Mouse (Mus musculus): ENCODE measurements at regions not wholly inside any gene's neighbourhood (a gene's known extent, or its start where the extent isn't known, plus 50 kb on each side); places are given as distances from the start of the nearest gene placed in this dataset.
"Not testable (repeated sequence)": the region's sequence is repeated elsewhere in the genome, so short reads cannot be mapped to it uniquely, and the experiment has no call there.

DNA sequence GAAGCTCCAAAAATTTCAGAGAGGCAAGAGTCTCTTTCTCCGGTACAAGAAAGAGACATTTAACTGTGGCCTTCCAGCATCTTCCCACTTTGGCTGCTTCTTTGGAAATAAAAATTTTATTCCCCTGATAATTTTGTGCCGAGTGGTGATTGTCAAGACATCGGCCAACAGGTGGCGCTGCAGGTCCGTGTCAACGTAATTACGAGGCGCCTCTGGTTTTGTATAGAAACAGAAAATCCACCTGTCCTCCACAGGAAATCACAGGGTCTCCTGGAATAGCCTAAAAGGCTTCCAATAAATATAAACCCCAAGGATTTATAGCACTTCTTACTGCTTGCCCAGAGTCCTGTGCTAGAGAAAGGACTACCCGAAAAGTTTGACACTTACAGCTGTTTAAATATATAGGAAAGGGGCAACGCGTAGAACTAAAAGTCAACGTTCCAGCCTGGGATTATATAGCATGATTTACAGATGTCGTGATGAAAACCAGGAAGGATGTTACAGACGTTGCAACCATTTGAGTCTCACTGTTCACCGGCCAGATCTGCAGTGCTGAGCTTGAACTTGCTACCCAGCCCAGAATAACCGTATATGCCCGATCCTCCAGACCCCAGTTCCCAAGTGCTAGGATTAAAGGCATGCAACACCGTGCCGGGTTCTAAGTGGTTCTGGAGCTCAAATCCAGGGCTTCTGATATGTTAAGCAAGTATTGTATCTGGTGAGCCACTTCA lies 251.3 kb upstream of the Tgfbr2 start:
- in situ Hi-C loops (cut with MboI; ENCODE audit: low sequenced_read_pairs), result no loop called here

GRCm38 (mm10) chr9:116425400-116425799 lies 250.2 kb upstream of the Tgfbr2 start:
- in situ Hi-C loops (cut with MboI; ENCODE audit: low sequenced_read_pairs), result not testable (repeated sequence)

DNA sequence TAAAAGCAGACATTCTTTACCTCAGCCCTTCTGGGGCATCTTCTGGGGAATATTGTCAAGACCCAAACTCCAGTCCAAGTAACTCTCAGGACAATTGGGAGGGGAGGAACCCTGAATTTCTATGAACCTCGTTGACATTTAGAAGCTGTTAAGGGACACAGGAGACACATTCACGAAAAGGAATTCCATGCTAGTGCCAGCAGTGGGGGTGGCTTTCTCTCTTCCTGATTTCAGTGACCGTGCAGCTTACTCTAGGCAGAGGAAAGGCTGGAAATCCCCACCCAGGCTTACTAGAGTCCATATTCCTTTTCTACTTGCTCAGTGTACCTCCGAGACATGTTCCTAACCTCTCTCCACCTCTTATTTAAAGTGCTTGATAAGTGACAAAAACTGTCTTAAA lies 239.9 kb upstream of the Tgfbr2 start:
- in situ Hi-C loops (cut with MboI; ENCODE audit: low sequenced_read_pairs), result no loop called here

GRCm38 (mm10) chr9:116411067-116411466 lies 235.9 kb upstream of the Tgfbr2 start:
- in situ Hi-C loops (cut with MboI; ENCODE audit: low sequenced_read_pairs), result no loop called here

DNA sequence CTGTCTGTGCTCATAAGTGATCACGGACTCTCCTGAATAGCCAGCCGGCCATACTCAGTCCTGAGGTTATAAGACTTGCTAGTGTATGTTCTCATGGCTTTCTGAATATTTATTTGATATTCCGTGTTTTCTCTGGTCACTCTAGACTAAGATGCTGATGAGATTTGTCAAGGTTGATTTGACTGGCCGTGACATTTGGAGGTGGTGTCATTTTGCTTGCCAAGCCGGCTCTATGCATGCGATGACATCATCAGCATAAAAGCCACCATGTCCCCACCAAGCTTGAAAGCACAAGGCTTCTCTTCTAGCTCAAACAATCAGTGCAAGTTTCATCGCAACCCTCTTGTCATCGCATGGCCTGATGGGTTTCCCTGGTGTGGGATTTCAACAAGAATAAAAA lies 235.3 kb upstream of the Tgfbr2 start:
- in situ Hi-C loops (cut with MboI; ENCODE audit: low sequenced_read_pairs), result no loop called here

- in situ Hi-C loops (cut with MboI; ENCODE audit: low sequenced_read_pairs), result no loop called here
These were observed 233.0 kb upstream of the Tgfbr2 start for GRCm38 (mm10) chr9:116408116-116408515.

- in situ Hi-C loops (cut with MboI; ENCODE audit: low sequenced_read_pairs), result no loop called here
These were observed 229.9 kb upstream of the Tgfbr2 start for GRCm38 (mm10) chr9:116405051-116405450.

GRCm38 (mm10) chr9:116401821-116402220 lies 226.7 kb upstream of the Tgfbr2 start:
- in situ Hi-C loops (cut with MboI; ENCODE audit: low sequenced_read_pairs), result no loop called here

GRCm38 (mm10) chr9:116400270-116400669 lies 225.1 kb upstream of the Tgfbr2 start:
- in situ Hi-C loops (cut with MboI; ENCODE audit: low sequenced_read_pairs), result no loop called here

DNA sequence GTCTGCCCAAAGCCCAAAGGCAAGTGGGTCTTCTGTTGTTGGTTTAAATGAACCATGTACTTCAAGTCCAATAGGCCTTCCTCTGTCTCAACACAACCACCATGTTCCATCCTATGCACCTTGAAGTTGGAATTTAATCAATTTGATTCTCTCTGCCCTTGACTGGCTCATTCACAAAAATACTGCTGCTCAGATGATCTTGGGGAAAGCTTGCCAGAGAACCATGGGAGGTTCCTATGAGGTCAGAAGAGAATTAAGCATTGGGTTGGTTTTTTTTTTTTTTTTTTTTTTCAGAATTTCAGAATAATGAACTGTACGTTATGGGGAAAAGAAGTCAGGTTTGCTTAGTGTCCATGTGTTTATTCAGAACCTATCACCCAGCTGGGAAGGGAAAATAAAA lies 224.1 kb upstream of the Tgfbr2 start:
- in situ Hi-C loops (cut with MboI; ENCODE audit: low sequenced_read_pairs), result no loop called here

- in situ Hi-C loops (cut with MboI; ENCODE audit: low sequenced_read_pairs), result no loop called here
These were observed 217.1 kb upstream of the Tgfbr2 start for GRCm38 (mm10) chr9:116392258-116392657.

DNA sequence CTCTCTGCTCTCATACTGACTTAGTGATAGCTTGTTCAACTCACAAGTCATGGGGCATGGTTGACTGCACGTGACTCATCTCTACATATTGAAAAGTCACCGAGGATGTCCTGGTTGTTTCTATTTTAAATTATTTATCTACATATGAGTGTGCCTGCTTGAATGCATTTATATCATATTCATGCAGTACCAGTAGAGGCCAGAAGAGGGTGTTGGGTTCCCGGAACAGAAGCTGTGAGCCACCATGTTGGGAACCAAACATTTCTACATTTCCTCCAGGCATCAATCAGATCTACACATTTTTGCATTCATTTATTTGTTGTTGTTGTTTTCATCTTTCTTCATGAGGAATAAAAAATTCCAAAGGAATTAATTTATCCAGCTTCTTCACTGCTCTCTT lies 214.6 kb upstream of the Tgfbr2 start:
- in situ Hi-C loops (cut with MboI; ENCODE audit: low sequenced_read_pairs), result no loop called here

DNA sequence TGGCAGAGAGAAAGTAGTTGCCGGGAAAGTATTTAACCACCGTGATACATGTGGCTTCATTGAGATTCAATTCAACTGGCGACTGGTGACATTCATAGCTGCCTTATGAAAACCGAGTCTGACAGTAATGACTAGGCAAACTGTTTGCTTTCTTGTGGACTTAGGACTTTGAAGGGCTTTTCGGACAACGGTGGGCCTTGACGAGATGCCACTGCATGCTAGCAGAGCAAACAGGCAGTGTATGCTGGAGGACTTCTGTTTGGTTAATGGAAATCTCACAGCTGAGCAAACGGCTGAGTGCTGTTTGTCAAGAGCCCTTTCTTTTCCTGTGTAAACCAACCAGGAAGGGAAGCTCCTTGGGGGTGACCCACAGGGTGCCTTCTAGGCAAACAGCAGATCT lies 213.7 kb upstream of the Tgfbr2 start:
- in situ Hi-C loops (cut with MboI; ENCODE audit: low sequenced_read_pairs), result no loop called here

GRCm38 (mm10) chr9:116388025-116388424 lies 212.9 kb upstream of the Tgfbr2 start:
- in situ Hi-C loops (cut with MboI; ENCODE audit: low sequenced_read_pairs), result no loop called here

DNA sequence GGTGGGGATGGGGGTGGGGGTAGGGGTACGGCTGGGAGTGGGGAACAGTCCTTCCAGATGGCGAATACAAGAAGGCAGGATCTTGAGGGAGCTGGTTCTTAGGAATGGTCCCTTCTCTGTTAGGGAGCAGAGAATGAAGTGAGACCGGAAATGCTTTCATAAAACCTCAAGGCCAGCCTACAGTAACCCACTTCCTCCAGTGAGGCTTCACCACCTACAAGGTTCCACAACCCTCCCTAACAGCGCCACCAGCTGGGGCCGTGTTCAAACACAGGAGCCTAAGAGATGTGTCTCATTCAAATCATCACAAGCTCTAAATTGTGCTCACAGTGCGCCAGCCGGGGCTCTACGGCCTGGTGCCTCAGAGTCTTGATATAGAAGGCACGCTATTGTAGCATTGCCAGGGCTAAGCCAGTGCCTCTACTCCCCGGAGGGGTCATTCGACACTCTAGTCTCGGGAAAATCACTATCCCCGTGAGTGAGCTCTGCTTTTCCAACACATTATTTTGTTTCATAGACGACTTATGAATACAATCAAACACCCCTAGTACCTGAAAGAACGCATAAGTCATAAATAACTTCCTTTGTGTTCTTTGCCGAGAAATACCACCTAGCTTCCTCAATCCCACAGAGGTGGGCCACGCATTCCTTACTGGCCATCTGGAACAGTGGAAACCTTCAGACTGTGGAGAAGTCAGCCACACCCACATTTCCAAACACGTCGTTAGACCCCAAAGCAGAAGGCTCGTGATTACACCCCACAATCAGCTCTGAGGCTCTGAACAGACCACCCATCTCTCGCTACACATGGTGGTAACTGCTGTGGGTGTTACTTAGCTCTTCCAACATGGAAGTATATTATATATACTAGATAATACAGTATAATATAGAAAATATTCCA lies 209.3 kb upstream of the Tgfbr2 start:
- in situ Hi-C loops (cut with MboI; ENCODE audit: low sequenced_read_pairs), result no loop called here

GRCm38 (mm10) chr9:116383411-116384101 lies 208.4 kb upstream of the Tgfbr2 start:
- in situ Hi-C loops (cut with MboI; ENCODE audit: low sequenced_read_pairs), result no loop called here

GRCm38 (mm10) chr9:116377706-116378105 lies 202.5 kb upstream of the Tgfbr2 start:
- in situ Hi-C loops (cut with MboI; ENCODE audit: low sequenced_read_pairs), result no loop called here

GRCm38 (mm10) chr9:116375658-116376357 lies 200.6 kb upstream of the Tgfbr2 start:
- in situ Hi-C loops (cut with MboI; ENCODE audit: low sequenced_read_pairs), result no loop called here

- in situ Hi-C loops (cut with MboI; ENCODE audit: low sequenced_read_pairs), result no loop called here
These were observed 199.2 kb upstream of the Tgfbr2 start for GRCm38 (mm10) chr9:116374343-116374742.

DNA sequence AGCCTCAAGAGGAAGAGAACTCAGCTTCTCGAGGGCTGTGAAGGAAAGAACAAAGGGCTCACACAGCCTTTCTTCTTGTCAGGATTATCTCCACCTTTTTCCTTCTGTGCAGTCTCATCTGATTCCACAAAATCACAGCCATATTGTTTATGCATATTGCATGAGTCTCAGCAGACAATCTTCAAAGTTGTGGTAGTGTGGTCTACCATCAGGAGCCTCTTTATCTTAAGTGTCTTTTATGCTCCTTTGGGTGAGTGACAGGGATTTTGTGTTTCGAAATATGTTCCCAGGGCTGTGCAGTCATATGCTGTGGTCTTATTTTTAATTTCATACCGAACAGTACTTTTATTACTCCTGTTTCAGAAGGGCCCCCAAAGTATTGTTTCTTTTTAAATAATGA lies 198.2 kb upstream of the Tgfbr2 start:
- in situ Hi-C loops (cut with MboI; ENCODE audit: low sequenced_read_pairs), result no loop called here
